Mouse (Mus musculus) T-cell, adult 2 months (primary cell): Measurements from ENCODE around the gene Gmcl1.
A peak's percentile ranks its signal among the peaks of the same experiment; 100 is the strongest.

Experiments used
- DNase-seq: peaks from one replicate; pipeline ENCODE4 v3.0.0; 2022; ENCODE audit warnings: low spot score

Gene Gmcl1

GRCm38 (mm10) chr6:86736313-86736712 is 3.1 kb upstream of the Gmcl1 start:
- DNase-seq: no peak

- no peak for DNase-seq
These were observed 658 bp downstream of the Gmcl1 start for GRCm38 (mm10) chr6:86732276-86733173.

GRCm38 (mm10) chr6:86728711-86729110 is 4.5 kb downstream of the Gmcl1 start:
- no peak for DNase-seq

GRCm38 (mm10) chr6:86721977-86722376 is 11.2 kb downstream of the Gmcl1 start:
- DNase-seq: no peak

- no peak for DNase-seq
These were observed 25.0 kb downstream of the Gmcl1 start for GRCm38 (mm10) chr6:86708072-86708774.

- no peak for DNase-seq
These were observed 30.6 kb downstream of the Gmcl1 start for GRCm38 (mm10) chr6:86702577-86702976.

- no peak for DNase-seq
These were observed 35.3 kb downstream of the Gmcl1 start for GRCm38 (mm10) chr6:86697903-86698302.

GRCm38 (mm10) chr6:86696213-86696612 is 37.0 kb downstream of the Gmcl1 start:
- DNase-seq: no peak

- peak; percentile 66 for DNase-seq
These were observed 38.7 kb downstream of the Gmcl1 start for GRCm38 (mm10) chr6:86694465-86694864.

GRCm38 (mm10) chr6:86689671-86690070 is 43.5 kb downstream of the Gmcl1 start:
- no peak for DNase-seq

- DNase-seq: no peak
These were observed 46.2 kb downstream of the Gmcl1 start for GRCm38 (mm10) chr6:86686971-86687370.

GRCm38 (mm10) chr6:86684655-86685011 is 48.5 kb downstream of the Gmcl1 start:
- no peak for DNase-seq

- peak; percentile 92 for DNase-seq
These were observed 49.1 kb downstream of the Gmcl1 start, which contains the start of gene Snrnp27 for GRCm38 (mm10) chr6:86683872-86684654. TSS of gene Snrnp27 (minus strand) at chr6:86684522.

- no peak for DNase-seq
These were observed 51.9 kb downstream of the Gmcl1 start for GRCm38 (mm10) chr6:86681289-86681688.

- DNase-seq: no peak
These were observed 54.8 kb downstream of the Gmcl1 start for GRCm38 (mm10) chr6:86678341-86678740.

- DNase-seq: peak; percentile 69
These were observed 62.3 kb downstream of the Gmcl1 start for GRCm38 (mm10) chr6:86670873-86671272.

- peak; percentile 100 for DNase-seq
These were observed 63.9 kb downstream of the Gmcl1 start for GRCm38 (mm10) chr6:86669240-86669727.

- no peak for DNase-seq
These were observed 64.5 kb downstream of the Gmcl1 start, which contains the start of gene Mxd1 for GRCm38 (mm10) chr6:86668580-86669239. TSS of gene Mxd1 (minus strand) at chr6:86669161.

- DNase-seq: no peak
These were observed 66.1 kb downstream of the Gmcl1 start for GRCm38 (mm10) chr6:86667061-86667460.

GRCm38 (mm10) chr6:86665560-86666307 is 67.4 kb downstream of the Gmcl1 start:
- no peak for DNase-seq

GRCm38 (mm10) chr6:86665076-86665475 is 68.1 kb downstream of the Gmcl1 start:
- no peak for DNase-seq
